ENCODE assay signal across 9 mouse cellular contexts in genomic region chr3:60608952-60609403, GRCm38 (mm10).
A peak's percentile ranks its signal among the peaks of the same experiment; 100 is the strongest.
DNase-seq lines count a peak whose midpoint lies in the region; ATAC-seq and TF ChIP-seq lines count a peak whose summit lies in the region.
"Had no signal": no experiment of that assay in that cellular context is flagged by ENCODE, and none has a peak within 500 bp of the region (broad histone marks: within the 10 kb centered on the region; RNA-seq: fewer than 3 reads in every experiment).

No protein-coding gene starts in this region.

- H3K36me3 ChIP-seq in liver, embryonic 16.5 days (ENCODE audit: control insufficient read depth, insufficient read depth) = peaks cover 3% of the 10 kb centered on the region

- H3K9ac ChIP-seq in liver, embryonic 16.5 days (ENCODE audit: low read depth, low read length) = no peak overlapping the region

- DNase-seq in cerebellum, adult 2 months = peak in 1 of 2 experiments; percentile 38
- DNase-seq in cerebellum, postnatal 4 days (ENCODE audit: low spot score in 2 of 2) = no peak
- DNase-seq in left cerebral cortex, postnatal 25 days (ENCODE audit: low spot score in 2 of 2) = peak; percentile 36 to 52
- no peak for DNase-seq in left cerebral cortex, postnatal 4 days
- DNase-seq in Muller cell, postnatal 12 days (ENCODE audit: inconsistent ontology term) = no peak
- no peak for DNase-seq in yolk sac, embryonic 10.5 days (ENCODE audit: low spot score)

- no peak overlapping the region for H3K27ac ChIP-seq in cerebellum, adult 2 months (ENCODE audit: insufficient read depth, low read length)
- H3K27ac ChIP-seq in cortical plate, adult 2 months (ENCODE audit: insufficient read depth, low read length) = no peak overlapping the region
- no peak overlapping the region for H3K27ac ChIP-seq in liver, embryonic 16.5 days (ENCODE audit: low read length)

- H3K4me3 ChIP-seq in cerebellum, adult 2 months (replicated peaks; ENCODE audit: insufficient read depth, low read depth, low read length) = no peak overlapping the region
- H3K4me3 ChIP-seq in cortical plate, adult 2 months (ENCODE audit: insufficient read depth, low read length) = no peak overlapping the region
- H3K4me3 ChIP-seq in liver, embryonic 16.5 days (ENCODE audit: low read depth, low read length) = no peak overlapping the region
- H3K4me3 ChIP-seq: erythroblast, embryonic 14.5 days had no signal

- TF ChIP-seq POLR2A in cerebellum, adult 2 months (IDR thresholded peaks at IDR 0.05; ENCODE audit: borderline replicate concordance, insufficient read depth, low read length) = no peak
- TF ChIP-seq POLR2A in cortical plate, adult 2 months (IDR thresholded peaks at IDR 0.05; ENCODE audit: extremely low read depth, insufficient read depth, low read length) = no peak

- H3K9me3 ChIP-seq in liver, embryonic 16.5 days (replicated peaks; ENCODE audit: control insufficient read depth, low read length) = no peaks in the 10 kb centered on the region

- ATAC-seq in liver, embryonic 16.5 days (ENCODE audit: low read depth) = 0 out of 2 replicates have a peak, but pooled peaks have one; percentile 20

- no peaks in the 10 kb centered on the region for H3K27me3 ChIP-seq in cerebellum, adult 2 months (ENCODE audit: control insufficient read depth, insufficient read depth, low read length)
- no peaks in the 10 kb centered on the region for H3K27me3 ChIP-seq in liver, embryonic 16.5 days (ENCODE audit: control insufficient read depth, insufficient read depth, low read depth, low read length)

- no peaks in the 10 kb centered on the region for H3K4me1 ChIP-seq in cerebellum, adult 2 months (ENCODE audit: control insufficient read depth, insufficient read depth, low read length)
- no peaks in the 10 kb centered on the region for H3K4me1 ChIP-seq in cortical plate, adult 2 months (ENCODE audit: control insufficient read depth, insufficient read depth, low read length)
- peaks cover 10% of the 10 kb centered on the region for H3K4me1 ChIP-seq in liver, embryonic 16.5 days (ENCODE audit: control insufficient read depth, low read depth, low read length)

- 11% methylated on average over 2 of the region's 2 CpGs for WGBS in cerebellum, adult 2 months
- WGBS in liver, embryonic 16.5 days (ENCODE audit: insufficient replicate concordance) = 11% methylated on average over 2 of the region's 2 CpGs

- TF ChIP-seq CTCF in cerebellum, adult 2 months (IDR thresholded peaks at IDR 0.05; ENCODE audit: borderline replicate concordance, insufficient read depth, low read depth, low read length) = peak; percentile 40; the same call in 1 of the 2 replicates
- peak; percentile 16; the same call in 1 of the 2 replicates for TF ChIP-seq CTCF in cortical plate, adult 2 months (IDR thresholded peaks at IDR 0.05; ENCODE audit: extremely low read depth, insufficient read depth, low read length)

- intact Hi-C loops in left cerebral cortex, postnatal 25 days (cut with DNase I) = no loop called here
- intact Hi-C loops in left cerebral cortex, postnatal 4 days (cut with DNase I) = loop anchor here (10.0 kb wide), 1 partner anchor 104 kb away; no protein-coding TSS in a partner anchor

- no peak overlapping the region for H3K4me2 ChIP-seq in liver, embryonic 16.5 days (ENCODE audit: low read depth, low read length)

Comparison
In these comparisons a context has a peak if more than half of its experiments do, and no peak if none do; other contexts are left out.
1. DNase-seq: peak in left cerebral cortex, postnatal 25 days (2 of 2); none in cerebellum, postnatal 4 days (0 of 2), left cerebral cortex, postnatal 4 days (single experiment), Muller cell, postnatal 12 days (single experiment) and yolk sac, embryonic 10.5 days (single experiment).